Mouse (Mus musculus) layer of hippocampus, postnatal 14 days (tissue): Measurements from ENCODE around the gene Msrb1. TPM values are rescaled to one million over a fixed set of nuclear protein-coding genes. Genes with fewer than 3 reads are reported as not detected.

Experiments
- DNase-seq, 2 experiments: peaks; one replicate each; pipeline ENCODE4 v3.0.0; 2021 to 2022; ENCODE audit warnings: low spot score in 2 of 2, mixed read lengths in 1 of 2
- long read RNA-seq, 2 experiments: library from polyadenylated mRNA; stranded (forward); transcript quantifications; one replicate each; pipeline ENCODE4 v2.0.0; 2021
- total RNA-seq, 2 experiments: library from RNA; stranded (reverse); gene quantifications; 2 replicates each; pipeline ENCODE4 v1.2.3; 2021

Msrb1 gene
- 10 to 100 TPM; 44.4 to 51.2 TPM for total RNA-seq
- long read RNA-seq, experiment 1, transcript Msrb1-202 (5 exons, 886 nt), result major isoform, 8 of 8 reads
- long read RNA-seq, experiment 1, partial matches to known transcripts, result 0 of 8 reads
- long read RNA-seq, experiment 1, other reads (novel, unspliced or antisense), result 0 of 8 reads
- long read RNA-seq, experiment 2, transcript Msrb1-202 (5 exons, 886 nt), result major isoform, 6 of 7 reads
- long read RNA-seq, experiment 2, partial matches to known transcripts, result 0 of 7 reads
- long read RNA-seq, experiment 2, other reads (novel, unspliced or antisense), result 1 of 7 reads

- peak; percentile 84 to 96 for DNase-seq
Measured at GRCm38 (mm10) chr17:24736330-24737051, at the start of gene Msrb1. TSS of gene Msrb1 (plus strand) at chr17:24736642.

GRCm38 (mm10) chr17:24687146-24687595 is 49.3 kb upstream of the Msrb1 start:
- no peak for DNase-seq

- DNase-seq, result no peak
Measured at GRCm38 (mm10) chr17:24687599-24687998, 48.8 kb upstream of the Msrb1 start.

- peak in 1 of 2 experiments; percentile 50 for DNase-seq
Measured at GRCm38 (mm10) chr17:24689251-24690081, 47.0 kb upstream of the Msrb1 start, which contains the start of gene Syngr3. TSS of gene Syngr3 (minus strand) at chr17:24689955.

- DNase-seq, result no peak
Measured at GRCm38 (mm10) chr17:24692385-24692784, 44.1 kb upstream of the Msrb1 start.

- DNase-seq, result no peak
Measured at GRCm38 (mm10) chr17:24695326-24696010, 41.0 kb upstream of the Msrb1 start.

GRCm38 (mm10) chr17:24696011-24696697 is 40.3 kb upstream of the Msrb1 start, which contains the start of the genes Gfer and Noxo1:
TSS of gene Gfer (minus strand) at chr17:24696156.
TSS of gene Noxo1 (plus strand) at chr17:24696234.
- DNase-seq, result peak; percentile 75 to 80

- DNase-seq, result no peak
Measured at GRCm38 (mm10) chr17:24697985-24698384, 38.5 kb upstream of the Msrb1 start.

GRCm38 (mm10) chr17:24698715-24699114 is 37.7 kb upstream of the Msrb1 start:
- DNase-seq, result no peak

- no peak for DNase-seq
Measured at GRCm38 (mm10) chr17:24699473-24699872, 37.0 kb upstream of the Msrb1 start.

GRCm38 (mm10) chr17:24701251-24701650 is 35.2 kb upstream of the Msrb1 start:
- no peak for DNase-seq

- DNase-seq, result no peak
Measured at GRCm38 (mm10) chr17:24705821-24706220, 30.6 kb upstream of the Msrb1 start.

- peak; percentile 94 to 95 for DNase-seq
Measured at GRCm38 (mm10) chr17:24706982-24707800, 29.3 kb upstream of the Msrb1 start, which contains the start of gene Tbl3. TSS of gene Tbl3 (minus strand) at chr17:24707660.

GRCm38 (mm10) chr17:24707801-24708425 is 28.5 kb upstream of the Msrb1 start:
- DNase-seq, result no peak

- no peak for DNase-seq
Measured at GRCm38 (mm10) chr17:24708646-24709045, 27.8 kb upstream of the Msrb1 start.

GRCm38 (mm10) chr17:24715556-24715955 is 20.9 kb upstream of the Msrb1 start:
- DNase-seq, result no peak

- DNase-seq, result no peak
Measured at GRCm38 (mm10) chr17:24716166-24716682, 20.2 kb upstream of the Msrb1 start.

GRCm38 (mm10) chr17:24717943-24718342 is 18.5 kb upstream of the Msrb1 start, which contains the start of the genes Rnf151 and Rps2:
TSS of gene Rnf151 (minus strand) at chr17:24718063.
TSS of gene Rps2 (plus strand) at chr17:24718116.
- DNase-seq, result no peak
